Mouse (Mus musculus): ENCODE measurements around the gene Ptpn22. TPM values are rescaled to one million over a fixed set of nuclear protein-coding genes. Genes with fewer than 3 reads are reported as not detected.

Ptpn22 gene
- polyA plus RNA-seq, 1 experiment from 2014 or later, result 0.31 TPM

DNA sequence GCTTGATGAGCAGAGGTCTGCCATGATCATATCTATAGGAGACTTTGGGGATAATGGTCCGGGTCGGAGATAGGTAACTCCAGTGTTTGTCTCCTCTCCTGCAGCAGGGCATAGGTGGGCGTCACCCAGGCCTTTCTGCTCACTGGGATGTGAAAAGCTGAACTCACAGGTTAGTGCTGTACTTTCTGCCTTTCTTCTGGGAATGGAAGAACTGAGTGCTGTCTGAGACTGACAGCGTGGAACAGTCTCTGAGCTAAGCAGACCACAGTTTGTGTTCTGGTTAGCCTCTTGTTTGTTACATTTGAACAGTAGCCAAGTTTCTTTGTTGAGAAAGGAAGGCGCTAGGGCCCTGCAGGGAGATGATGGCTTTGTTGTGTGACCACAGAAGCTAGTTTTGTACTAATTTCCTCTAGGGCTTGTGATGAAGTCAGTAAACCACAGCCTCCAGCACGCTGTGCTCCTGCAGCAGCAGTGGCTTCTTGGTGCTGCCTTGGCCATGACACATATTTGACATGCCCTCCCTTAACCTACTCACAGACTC lies 326 bp downstream of the Ptpn22 start:
- no peak overlapping the region for H3K4me2 ChIP-seq
- 75% methylated on average over 6 of the region's 6 CpGs for WGBS
- no peaks in the 10 kb centered on the region for H3K36me3 ChIP-seq

DNA sequence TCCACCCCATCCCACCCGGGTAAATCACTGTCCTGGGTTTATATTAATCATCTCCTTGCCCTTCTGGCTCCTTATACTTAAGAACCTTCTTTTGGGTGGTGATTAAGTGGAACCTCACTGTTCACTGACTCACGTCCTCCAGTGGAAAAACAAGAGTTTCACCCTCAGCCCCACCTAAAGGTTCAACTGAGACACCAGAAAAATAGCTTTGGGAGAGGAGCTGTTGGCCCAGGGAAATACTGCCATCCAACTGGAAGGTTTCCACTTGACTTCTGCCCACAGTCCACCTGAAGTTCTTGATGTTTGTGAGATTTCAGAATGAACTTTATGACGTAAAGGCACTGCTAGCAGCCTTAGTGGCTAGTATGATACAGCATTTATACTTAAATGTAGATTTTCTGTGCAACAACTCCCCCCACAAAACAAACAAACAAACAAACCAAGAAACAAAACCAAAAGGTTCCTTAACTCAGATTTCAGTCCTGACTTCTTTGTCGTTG lies 3.2 kb downstream of the Ptpn22 start:
- no peak for ATAC-seq (ENCODE audit: insufficient number of reproducible peaks, insufficient read depth, low FRiP score, low TSS enrichment, low read depth)
- no peaks in the 10 kb centered on the region for H3K27me3 ChIP-seq
- no peaks in the 10 kb centered on the region for H3K4me1 ChIP-seq (replicated peaks)
- no peak overlapping the region for H3K4me3 ChIP-seq (replicated peaks)
- H3K9me3 ChIP-seq, result no peaks in the 10 kb centered on the region
- H3K36me3 ChIP-seq, result no peaks in the 10 kb centered on the region
- H3K27ac ChIP-seq, result no peak overlapping the region
- no peak overlapping the region for H3K4me2 ChIP-seq
- H3K9ac ChIP-seq (replicated peaks), result no peak overlapping the region
- 63% methylated on average over 4 of the region's 4 CpGs for WGBS

More for the DNA sequence above, 326 bp downstream of the Ptpn22 start:
- no peak for ATAC-seq (ENCODE audit: insufficient number of reproducible peaks, insufficient read depth, low FRiP score, low TSS enrichment, low read depth)
- Histone ChIP-seq H3K27ac (no peak overlapping the region), H3K9ac (replicated peaks) (no peak overlapping the region), H3K4me3 (replicated peaks) (no peak overlapping the region), H3K4me1 (replicated peaks) (no peaks in the 10 kb centered on the region), H3K9me3 (no peaks in the 10 kb centered on the region), H3K27me3 (no peaks in the 10 kb centered on the region)

DNA sequence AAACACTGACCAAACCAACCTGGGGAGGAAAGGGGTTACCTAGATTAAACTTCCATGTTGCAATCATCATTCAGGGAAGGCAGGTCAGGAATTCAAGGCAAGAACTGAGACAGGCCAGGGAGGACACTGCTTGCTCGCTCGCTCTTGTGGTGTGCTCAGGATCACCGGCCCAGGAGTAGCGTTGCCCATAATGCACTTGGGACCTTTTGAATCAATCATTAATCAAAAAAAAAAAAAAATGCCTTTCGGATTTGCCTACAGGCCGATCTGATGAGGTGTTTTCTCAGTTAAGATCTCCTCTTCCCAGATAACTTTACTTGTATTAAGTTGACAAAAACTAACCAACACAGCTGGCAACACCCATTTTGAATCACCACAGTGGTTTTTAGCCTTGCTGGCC lies 4.6 kb downstream of the Ptpn22 start:
- Histone ChIP-seq H3K9me3 (no peaks in the 10 kb centered on the region), H3K27me3 (no peaks in the 10 kb centered on the region), H3K4me3 (replicated peaks) (no peak overlapping the region), H3K27ac (no peak overlapping the region), H3K4me2 (no peak overlapping the region), H3K36me3 (no peaks in the 10 kb centered on the region), H3K4me1 (replicated peaks) (no peaks in the 10 kb centered on the region), H3K9ac (replicated peaks) (no peak overlapping the region)
- ATAC-seq (ENCODE audit: insufficient number of reproducible peaks, insufficient read depth, low FRiP score, low TSS enrichment, low read depth), result no peak
- WGBS, result 93% methylated on average over 6 of the region's 6 CpGs

DNA sequence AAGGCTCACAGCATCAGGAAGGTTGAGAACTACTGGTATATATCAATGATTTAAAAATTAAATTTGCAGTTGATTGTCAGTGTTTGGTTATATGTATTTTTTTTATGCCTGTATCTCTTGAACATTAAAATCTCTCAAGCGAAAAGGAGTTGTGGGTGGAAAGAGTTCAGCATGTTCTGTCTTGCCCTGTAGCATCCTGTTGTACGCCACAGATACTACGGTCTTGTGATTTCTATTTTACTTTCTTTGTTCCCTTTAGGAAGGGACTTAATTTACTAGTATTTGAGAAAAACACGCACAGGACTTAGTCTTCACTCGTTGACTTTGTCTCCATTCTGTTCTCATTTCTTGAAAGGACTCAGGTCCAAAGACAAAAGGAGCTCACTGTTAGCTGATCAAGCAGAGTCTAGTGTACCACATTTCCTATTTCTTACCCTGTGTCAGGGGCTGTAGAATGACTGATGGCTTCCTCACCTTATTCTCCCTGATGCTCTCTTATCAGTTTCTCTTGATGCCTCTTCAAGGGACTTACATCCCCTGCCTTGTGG lies 7.9 kb downstream of the Ptpn22 start:
- no peaks in the 10 kb centered on the region for H3K4me1 ChIP-seq (replicated peaks)
- no peak for ATAC-seq (ENCODE audit: insufficient number of reproducible peaks, insufficient read depth, low FRiP score, low TSS enrichment, low read depth)
- no peak overlapping the region for H3K27ac ChIP-seq
- no peak overlapping the region for H3K4me2 ChIP-seq
- no peak overlapping the region for H3K9ac ChIP-seq (replicated peaks)
- 87% methylated on average over 5 of the region's 5 CpGs for WGBS
- H3K9me3 ChIP-seq, result no peaks in the 10 kb centered on the region
- no peaks in the 10 kb centered on the region for H3K36me3 ChIP-seq
- H3K4me3 ChIP-seq (replicated peaks), result no peak overlapping the region
- H3K27me3 ChIP-seq, result no peaks in the 10 kb centered on the region

DNA sequence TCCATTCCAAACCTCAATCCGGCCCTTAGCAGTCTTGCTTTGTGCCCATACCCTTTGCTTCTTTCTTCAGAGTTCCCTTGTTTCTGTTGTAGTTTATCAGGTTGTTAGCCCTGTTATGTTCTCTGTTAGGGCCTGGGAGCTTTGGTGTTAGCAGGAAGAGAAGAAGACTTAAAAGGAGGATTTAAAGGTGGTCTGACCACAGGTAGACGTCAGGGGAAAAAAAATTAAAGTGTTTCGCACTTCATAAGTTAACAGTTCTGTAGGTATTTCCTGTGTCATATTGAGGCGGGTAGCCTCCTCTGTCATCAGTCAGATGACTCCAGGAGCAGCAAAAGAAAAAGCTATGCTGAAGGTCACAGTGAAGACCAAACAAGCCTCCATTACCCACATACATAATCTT lies 8.4 kb downstream of the Ptpn22 start:
- 76% methylated on average over 4 of the region's 4 CpGs for WGBS
- no peak overlapping the region for H3K4me2 ChIP-seq
- H3K4me1 ChIP-seq (replicated peaks), result no peaks in the 10 kb centered on the region
- H3K36me3 ChIP-seq, result no peaks in the 10 kb centered on the region
- H3K9me3 ChIP-seq, result no peaks in the 10 kb centered on the region
- H3K27me3 ChIP-seq, result no peaks in the 10 kb centered on the region
- no peak for ATAC-seq (ENCODE audit: insufficient number of reproducible peaks, insufficient read depth, low FRiP score, low TSS enrichment, low read depth)
- H3K4me3 ChIP-seq (replicated peaks), result no peak overlapping the region
- no peak overlapping the region for H3K27ac ChIP-seq
- no peak overlapping the region for H3K9ac ChIP-seq (replicated peaks)

DNA sequence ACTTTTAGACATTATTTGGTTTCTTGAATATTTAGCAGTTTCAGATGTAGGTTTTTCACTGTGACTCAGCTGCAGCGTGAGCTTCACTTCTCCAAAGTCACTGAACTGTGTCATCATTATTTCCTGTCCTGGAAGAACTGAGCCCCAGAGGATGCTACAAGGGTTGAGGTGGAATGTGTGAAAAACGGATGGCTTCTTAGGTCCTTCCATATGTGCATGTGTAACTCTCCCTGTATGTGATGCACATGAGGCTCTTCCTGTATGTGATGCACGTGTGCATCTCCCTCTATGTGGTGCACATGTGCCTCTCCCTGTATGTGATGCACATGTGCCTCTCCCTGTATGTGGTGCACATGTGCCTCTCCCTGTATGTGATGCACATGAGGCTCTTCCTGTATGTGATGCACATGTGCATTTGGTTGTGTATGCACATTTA lies 13.1 kb downstream of the Ptpn22 start:
- H3K9ac ChIP-seq (replicated peaks), result no peak overlapping the region
- H3K27me3 ChIP-seq, result no peaks in the 10 kb centered on the region
- no peak overlapping the region for H3K27ac ChIP-seq
- H3K9me3 ChIP-seq, result no peaks in the 10 kb centered on the region
- H3K4me2 ChIP-seq, result no peak overlapping the region
- H3K4me1 ChIP-seq (replicated peaks), result no peaks in the 10 kb centered on the region
- no peak overlapping the region for H3K4me3 ChIP-seq (replicated peaks)
- H3K36me3 ChIP-seq, result no peaks in the 10 kb centered on the region
- ATAC-seq (ENCODE audit: insufficient number of reproducible peaks, insufficient read depth, low FRiP score, low TSS enrichment, low read depth), result no peak
- 66% methylated on average over 3 of the region's 3 CpGs for WGBS

DNA sequence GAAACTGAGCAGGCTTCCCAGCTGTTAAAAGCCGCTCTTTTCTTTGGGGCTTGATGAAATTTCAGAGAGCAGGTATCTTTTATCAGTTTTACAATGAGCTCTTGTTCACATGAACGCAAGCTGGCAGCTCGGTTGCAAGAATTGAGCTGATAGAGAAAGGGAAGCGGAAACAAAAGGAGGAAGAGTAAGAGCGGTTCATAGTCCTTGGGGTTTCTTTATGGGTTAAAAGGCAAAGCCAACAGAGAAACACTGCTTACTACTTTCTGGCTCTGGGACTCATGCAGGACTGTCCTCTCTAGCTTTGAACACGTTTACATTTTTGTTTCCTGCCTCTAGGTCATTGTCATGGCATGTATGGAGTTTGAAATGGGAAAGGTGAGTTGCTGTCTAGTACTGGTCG lies 14.7 kb downstream of the Ptpn22 start:
- 78% methylated on average over 7 of the region's 7 CpGs for WGBS

DNA sequence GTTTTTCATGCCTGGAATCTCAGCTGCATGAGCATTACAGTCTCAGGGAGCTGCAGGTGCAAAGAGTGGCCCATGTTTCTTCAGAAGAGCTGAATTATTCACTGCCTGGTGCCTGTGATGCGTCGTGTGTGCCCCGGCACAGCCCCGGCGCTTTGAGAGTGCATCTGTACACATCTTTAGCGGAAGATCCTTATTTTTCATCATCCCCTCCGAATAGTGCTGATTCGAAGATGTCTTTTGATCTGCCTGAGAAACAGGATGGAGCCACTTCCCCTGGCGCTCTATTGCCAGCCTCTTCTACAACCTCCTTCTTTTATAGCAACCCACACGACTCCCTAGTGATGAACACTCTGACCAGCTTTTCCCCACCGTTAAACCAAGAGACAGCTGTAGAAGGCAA lies 26.4 kb downstream of the Ptpn22 start:
- H3K9me3 ChIP-seq, result no peaks in the 10 kb centered on the region
- no peak overlapping the region for H3K4me2 ChIP-seq
- H3K27ac ChIP-seq, result no peak overlapping the region
- WGBS, result 79% methylated on average over 11 of the region's 11 CpGs
- no peak for ATAC-seq (ENCODE audit: insufficient number of reproducible peaks, insufficient read depth, low FRiP score, low TSS enrichment, low read depth)
- H3K36me3 ChIP-seq, result no peaks in the 10 kb centered on the region
- no peak overlapping the region for H3K4me3 ChIP-seq (replicated peaks)
- no peaks in the 10 kb centered on the region for H3K27me3 ChIP-seq
- no peaks in the 10 kb centered on the region for H3K4me1 ChIP-seq (replicated peaks)
- H3K9ac ChIP-seq (replicated peaks), result no peak overlapping the region

More for the DNA sequence above, 14.7 kb downstream of the Ptpn22 start:
- Histone ChIP-seq H3K4me2 (no peak overlapping the region), H3K9ac (replicated peaks) (no peak overlapping the region), H3K4me3 (replicated peaks) (no peak overlapping the region), H3K36me3 (no peaks in the 10 kb centered on the region), H3K9me3 (no peaks in the 10 kb centered on the region), H3K27me3 (no peaks in the 10 kb centered on the region), H3K27ac (no peak overlapping the region), H3K4me1 (replicated peaks) (no peaks in the 10 kb centered on the region)
- no peak for ATAC-seq (ENCODE audit: insufficient number of reproducible peaks, insufficient read depth, low FRiP score, low TSS enrichment, low read depth)

DNA sequence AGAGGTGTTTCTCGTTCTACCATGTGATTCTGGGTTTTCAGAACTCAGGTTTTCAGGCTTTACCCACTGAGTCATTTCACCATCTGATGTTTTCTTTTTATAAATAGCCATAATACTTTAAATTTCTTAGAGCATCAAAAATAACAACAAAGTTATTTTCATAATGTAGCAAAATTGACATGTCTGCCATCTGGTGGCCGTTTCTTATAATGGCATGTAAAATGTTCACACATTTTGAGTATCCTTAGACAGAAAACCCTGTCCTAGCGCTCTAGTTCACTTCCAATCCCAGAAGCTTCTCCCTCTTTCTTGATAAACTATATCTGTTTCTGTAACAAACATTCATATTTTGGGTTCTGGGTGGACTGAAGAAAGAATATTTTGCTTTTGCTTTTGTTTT lies 28.0 kb downstream of the Ptpn22 start:
- no peaks in the 10 kb centered on the region for H3K9me3 ChIP-seq
- ATAC-seq (ENCODE audit: insufficient number of reproducible peaks, insufficient read depth, low FRiP score, low TSS enrichment, low read depth), result no peak
- no peaks in the 10 kb centered on the region for H3K36me3 ChIP-seq
- no peak overlapping the region for H3K9ac ChIP-seq (replicated peaks)
- H3K27me3 ChIP-seq, result no peaks in the 10 kb centered on the region
- no peak overlapping the region for H3K27ac ChIP-seq
- no peaks in the 10 kb centered on the region for H3K4me1 ChIP-seq (replicated peaks)
- no peak overlapping the region for H3K4me3 ChIP-seq (replicated peaks)
- no peak overlapping the region for H3K4me2 ChIP-seq
- 29% methylated on average over 3 of the region's 3 CpGs for WGBS

DNA sequence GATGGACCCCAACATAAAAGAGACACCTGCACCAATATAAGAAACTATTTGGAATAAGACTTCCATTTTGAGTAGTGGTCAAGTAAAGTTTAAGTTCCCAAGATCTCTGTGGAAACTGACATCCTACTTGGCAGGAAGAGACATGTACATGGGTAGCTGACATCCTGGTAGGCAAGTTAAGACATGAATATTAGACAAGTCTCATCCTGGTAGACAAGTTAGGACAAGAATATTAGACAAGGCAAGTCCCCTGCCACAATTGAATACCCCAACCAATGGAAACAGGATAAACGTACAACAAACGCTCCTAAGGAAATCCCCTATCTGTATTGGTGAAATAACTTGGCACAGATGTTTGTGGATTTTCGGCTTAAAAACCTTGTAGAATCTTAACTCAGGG lies 33.8 kb downstream of the Ptpn22 start:
- ATAC-seq (ENCODE audit: insufficient number of reproducible peaks, insufficient read depth, low FRiP score, low TSS enrichment, low read depth), result no peak
- no peak overlapping the region for H3K4me2 ChIP-seq
- no peak overlapping the region for H3K9ac ChIP-seq (replicated peaks)
- no peak overlapping the region for H3K27ac ChIP-seq
- no peaks in the 10 kb centered on the region for H3K36me3 ChIP-seq
- H3K4me1 ChIP-seq (replicated peaks), result no peaks in the 10 kb centered on the region
- H3K4me3 ChIP-seq (replicated peaks), result no peak overlapping the region
- WGBS, result 86% methylated on average over 3 of the region's 3 CpGs
- H3K9me3 ChIP-seq, result no peaks in the 10 kb centered on the region
- no peaks in the 10 kb centered on the region for H3K27me3 ChIP-seq

DNA sequence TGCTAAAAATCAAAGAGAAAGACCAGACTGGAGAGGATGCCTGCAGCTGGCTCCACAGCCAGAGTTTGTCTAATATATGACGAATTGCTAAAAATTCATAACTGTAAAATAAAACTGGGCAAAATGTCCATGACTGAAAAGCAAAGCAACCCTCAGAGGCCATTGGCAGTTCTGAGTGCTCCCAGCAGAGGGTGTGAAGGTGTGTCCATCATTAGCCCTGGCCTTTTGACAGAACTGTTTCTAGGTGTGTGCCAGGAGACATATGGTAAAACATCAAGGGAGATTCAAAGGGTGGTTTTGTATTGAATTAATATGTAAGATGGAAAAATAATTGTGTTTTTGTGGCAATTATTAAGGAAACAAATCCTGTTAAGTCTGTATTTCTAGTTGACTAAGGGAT lies 45.1 kb downstream of the Ptpn22 start:
- no peaks in the 10 kb centered on the region for H3K4me1 ChIP-seq (replicated peaks)
- H3K27ac ChIP-seq, result no peak overlapping the region
- no peak for ATAC-seq (ENCODE audit: insufficient number of reproducible peaks, insufficient read depth, low FRiP score, low TSS enrichment, low read depth)
- H3K36me3 ChIP-seq, result no peaks in the 10 kb centered on the region
- no peak overlapping the region for H3K4me2 ChIP-seq
- H3K4me3 ChIP-seq (replicated peaks), result no peak overlapping the region
- no peak overlapping the region for H3K9ac ChIP-seq (replicated peaks)
- 84% methylated on average over 1 of the region's 1 CpGs for WGBS
- no peaks in the 10 kb centered on the region for H3K27me3 ChIP-seq
- H3K9me3 ChIP-seq, result no peaks in the 10 kb centered on the region
